Mouse (Mus musculus) cerebellum, adult 18-20 months (tissue): ENCODE data around the gene Tex37.
A peak's percentile ranks its signal among the peaks of the same experiment; 100 is the strongest.

Experiments used
- DNase-seq, 2 experiments: peaks; one replicate each; pipeline ENCODE4 v3.0.0; 2021

The Tex37 gene

GRCm38 (mm10) chr6:70918827-70919226 is at the start of gene Tex37:
Gene Tex37 (minus strand): TSS chr6:70918927.
- no peak for DNase-seq

GRCm38 (mm10) chr6:70968291-70968690 is 49.6 kb upstream of the Tex37 start:
- no peak for DNase-seq

GRCm38 (mm10) chr6:70967422-70967821 is 48.7 kb upstream of the Tex37 start:
- DNase-seq: no peak

GRCm38 (mm10) chr6:70965694-70966093 is 47.0 kb upstream of the Tex37 start:
- no peak for DNase-seq

- no peak for DNase-seq
Measured at GRCm38 (mm10) chr6:70964116-70964830, 45.5 kb upstream of the Tex37 start.

GRCm38 (mm10) chr6:70957341-70957940 is 38.7 kb upstream of the Tex37 start:
- no peak for DNase-seq

- peak; percentile 2 to 5 for DNase-seq
Measured at GRCm38 (mm10) chr6:70956936-70957335, 38.2 kb upstream of the Tex37 start.

- peak; percentile 6 to 16 for DNase-seq
Measured at GRCm38 (mm10) chr6:70956285-70956912, 37.7 kb upstream of the Tex37 start, which contains the start of gene Foxi3. Gene Foxi3 (plus strand): TSS chr6:70956531.

GRCm38 (mm10) chr6:70955841-70956240 is 37.1 kb upstream of the Tex37 start:
- DNase-seq: peak in 1 of 2 experiments; percentile 4

GRCm38 (mm10) chr6:70955291-70955800 is 36.6 kb upstream of the Tex37 start:
- no peak for DNase-seq

GRCm38 (mm10) chr6:70954040-70954439 is 35.3 kb upstream of the Tex37 start:
- DNase-seq: no peak

- no peak for DNase-seq
Measured at GRCm38 (mm10) chr6:70953274-70953673, 34.5 kb upstream of the Tex37 start.

GRCm38 (mm10) chr6:70931801-70932200 is 13.1 kb upstream of the Tex37 start:
- DNase-seq: no peak

- peak; percentile 56 to 66 for DNase-seq
Measured at GRCm38 (mm10) chr6:70921274-70922074, 2.7 kb upstream of the Tex37 start.

GRCm38 (mm10) chr6:70912396-70912765 is 6.3 kb downstream of the Tex37 start:
- DNase-seq: no peak

GRCm38 (mm10) chr6:70911668-70912395 is 6.9 kb downstream of the Tex37 start:
- DNase-seq: peak; percentile 75 to 82

GRCm38 (mm10) chr6:70910285-70910684 is 8.4 kb downstream of the Tex37 start:
- DNase-seq: no peak

- no peak for DNase-seq
Measured at GRCm38 (mm10) chr6:70909572-70909971, 9.2 kb downstream of the Tex37 start.

GRCm38 (mm10) chr6:70903689-70904088 is 15.0 kb downstream of the Tex37 start:
- DNase-seq: no peak

- DNase-seq: no peak
Measured at GRCm38 (mm10) chr6:70899594-70900003, 19.1 kb downstream of the Tex37 start.

- no peak for DNase-seq
Measured at GRCm38 (mm10) chr6:70898166-70898565, 20.6 kb downstream of the Tex37 start.

GRCm38 (mm10) chr6:70887993-70888392 is 30.7 kb downstream of the Tex37 start:
- no peak for DNase-seq
